Mouse (Mus musculus) gastrocnemius, adult 18-20 months (tissue): ENCODE data around the gene 1700001P01Rik. TPM values are rescaled to one million over a fixed set of nuclear protein-coding genes. Genes with fewer than 3 reads are reported as not detected.
"Not testable (repeated sequence)": the region's sequence is repeated elsewhere in the genome, so short reads cannot be mapped to it uniquely, and the experiment has no call there.

Experiments
- DNase-seq: peaks from one replicate; pipeline ENCODE4 v3.0.0; 2021; ENCODE audit warnings: low spot score
- total RNA-seq, 2 experiments: library from RNA; stranded (reverse); gene quantifications; 2 replicates each; pipeline ENCODE4 v1.2.3; 2021

The 1700001P01Rik gene
- total RNA-seq, 2 experiments from 2014 or later: not detected

DNA sequence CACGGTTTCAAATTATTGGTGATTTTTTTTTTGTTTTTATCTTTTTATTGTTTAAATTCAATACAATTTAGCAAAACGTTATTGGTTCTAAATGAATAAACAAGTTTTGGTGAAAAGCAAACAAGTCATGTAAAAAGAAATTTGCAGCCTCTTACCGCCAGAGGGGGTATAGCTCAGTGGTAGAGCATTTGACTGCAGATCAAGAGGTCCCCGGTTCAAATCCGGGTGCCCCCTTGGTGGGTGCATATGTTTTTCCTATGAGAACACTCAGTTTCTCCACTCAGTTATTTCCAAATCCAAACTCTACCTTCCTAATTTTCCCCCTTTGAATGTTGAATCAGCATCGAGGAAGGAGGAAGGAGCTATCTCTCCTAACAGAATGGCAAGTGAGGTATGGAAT is 21.2 kb upstream of the 1700001P01Rik start:
- peak; percentile 74 for DNase-seq

DNA sequence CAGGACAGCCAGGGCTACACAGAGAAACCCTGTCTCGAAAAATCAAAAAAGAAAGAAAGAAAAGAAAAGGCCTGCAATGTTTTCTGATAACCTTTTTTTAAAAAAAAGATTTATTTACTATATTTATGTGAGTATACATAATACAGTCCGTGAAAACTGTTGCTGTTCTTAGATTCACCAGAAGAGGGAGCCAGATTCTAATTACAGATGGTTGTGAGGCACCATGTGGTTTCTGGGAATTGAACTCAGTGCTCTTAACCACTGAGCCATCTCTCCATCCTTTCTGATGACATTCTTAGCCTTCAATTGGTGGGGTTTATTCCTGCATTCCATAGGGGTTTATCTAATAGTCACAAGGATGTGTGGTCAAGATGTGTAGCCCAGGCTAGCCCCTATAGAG is 17.4 kb upstream of the 1700001P01Rik start:
- peak; percentile 71 for DNase-seq

DNA sequence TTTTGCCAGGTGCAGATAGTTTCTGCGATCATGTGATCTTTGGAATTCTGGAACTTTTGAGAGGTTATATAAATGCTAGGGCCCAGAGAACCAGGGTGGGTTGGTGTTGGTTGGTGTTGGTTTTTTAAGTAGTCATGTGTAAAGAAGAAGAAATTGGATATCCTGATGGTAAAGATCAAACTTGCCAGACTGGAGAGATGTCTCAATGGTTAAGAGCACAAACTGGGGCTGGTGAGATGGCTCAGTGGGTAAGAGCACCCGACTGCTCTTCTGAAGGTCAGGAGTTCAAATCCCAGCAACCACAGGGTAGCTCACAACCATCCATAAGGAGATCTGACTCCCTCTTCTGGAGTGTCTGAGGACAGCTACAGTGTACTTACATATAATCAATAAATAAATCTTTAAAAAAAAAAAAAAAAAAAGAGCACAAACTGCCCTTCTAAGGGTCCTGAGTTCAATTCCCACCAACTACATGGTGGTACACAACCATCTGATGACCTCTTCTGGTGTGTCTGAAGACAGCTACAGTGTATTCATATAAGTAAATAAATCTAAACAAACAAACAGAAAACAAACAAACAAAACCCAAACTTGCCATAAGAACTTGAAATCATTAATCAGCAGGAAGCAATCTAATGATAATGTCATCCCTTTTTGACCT is 15.2 kb upstream of the 1700001P01Rik start:
- DNase-seq: not testable (repeated sequence)

DNA sequence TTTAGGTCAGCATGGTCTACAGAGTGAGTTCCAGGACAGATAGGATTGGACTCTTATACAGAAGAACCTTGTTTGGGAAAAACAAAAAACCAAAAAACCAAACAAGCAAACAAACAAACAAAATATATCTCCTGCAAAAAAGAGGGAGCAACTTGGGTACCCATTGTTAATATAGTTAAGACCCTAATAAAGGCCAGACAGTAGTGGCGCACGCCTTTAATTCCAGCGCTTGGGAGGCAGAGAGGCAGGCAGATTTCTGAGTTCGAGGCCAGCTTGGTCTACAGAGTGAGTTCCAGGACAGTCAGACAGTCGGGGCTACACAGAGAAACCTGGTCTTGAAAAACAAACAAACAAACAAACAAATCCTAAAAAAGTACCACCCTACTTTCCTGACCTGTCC is 14.0 kb upstream of the 1700001P01Rik start:
- DNase-seq: no peak

DNA sequence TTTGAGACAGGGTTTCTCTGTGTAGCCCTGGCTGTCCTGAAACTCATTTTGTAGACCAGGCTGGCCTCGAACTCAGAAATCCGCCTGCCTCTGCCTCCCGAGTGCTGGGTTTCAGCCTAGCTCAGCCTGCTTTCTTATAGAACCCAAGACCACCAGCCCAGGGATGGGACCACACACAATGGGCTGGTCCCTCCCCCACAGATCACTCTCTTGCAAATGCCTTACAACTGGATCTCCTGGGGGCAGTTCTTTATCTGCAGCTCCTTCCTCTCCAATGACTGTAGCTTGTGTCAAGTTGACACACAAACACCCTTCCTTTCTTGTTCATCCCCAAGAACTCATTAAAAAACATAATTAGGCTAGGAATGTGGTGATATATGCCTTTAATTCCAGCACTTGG is 12.2 kb upstream of the 1700001P01Rik start:
- DNase-seq: no peak

DNA sequence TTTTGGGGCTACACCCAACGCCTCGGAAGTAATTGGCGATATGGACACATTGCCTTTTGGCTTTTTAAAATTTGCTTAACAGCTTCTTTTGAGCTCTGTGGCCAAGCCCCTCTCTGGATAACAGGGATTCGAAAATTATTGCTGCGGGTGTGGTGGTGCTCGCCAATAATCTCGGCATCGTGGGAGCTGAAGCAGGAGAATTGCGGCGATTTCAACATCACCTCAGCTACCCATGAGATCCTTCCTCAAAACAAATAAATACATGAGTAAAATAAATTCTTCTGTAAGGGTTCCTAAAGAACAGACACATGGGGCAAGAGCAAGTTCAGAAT is 6.8 kb upstream of the 1700001P01Rik start:
- DNase-seq: no peak

DNA sequence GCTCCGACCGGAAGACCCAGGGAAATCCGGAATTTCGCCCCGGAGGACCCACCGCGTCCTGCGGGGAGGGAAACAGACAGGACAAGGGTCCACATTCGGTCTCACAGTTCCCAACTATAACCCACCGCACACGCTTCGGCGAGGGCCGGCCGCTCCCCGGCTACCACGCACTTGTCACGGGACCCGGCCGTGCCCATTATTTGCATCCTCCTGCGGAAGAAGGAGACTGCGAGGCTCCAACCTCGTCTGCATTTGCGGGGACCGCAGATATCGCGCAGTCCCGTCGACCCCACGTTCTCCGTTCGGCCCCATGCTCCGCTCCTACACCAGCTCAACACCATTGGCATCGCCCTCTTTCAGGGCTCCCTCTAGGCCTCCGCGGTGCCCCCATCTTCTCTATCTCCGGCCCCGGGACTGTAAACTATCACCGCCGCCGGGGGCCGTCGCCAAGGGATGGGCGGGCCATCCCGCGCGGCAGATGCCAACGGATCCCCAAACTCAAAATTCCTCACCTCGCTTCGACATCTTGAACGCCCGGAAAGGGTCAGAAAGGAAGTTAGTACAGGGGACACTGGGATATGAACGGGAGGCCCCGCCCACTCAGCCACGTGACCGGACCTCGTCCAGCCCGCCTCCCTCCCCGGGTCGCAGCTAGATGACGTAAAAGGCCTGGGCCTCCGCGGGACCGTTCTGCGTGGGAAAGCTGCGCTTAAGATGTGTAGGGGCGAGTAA is 6.3 kb upstream of the 1700001P01Rik start, which contains the start of gene Rpl23:
Gene Rpl23 (minus strand): TSS at position 606 of the 732 bp plus-strand sequence.
- peak; percentile 99 for DNase-seq

DNA sequence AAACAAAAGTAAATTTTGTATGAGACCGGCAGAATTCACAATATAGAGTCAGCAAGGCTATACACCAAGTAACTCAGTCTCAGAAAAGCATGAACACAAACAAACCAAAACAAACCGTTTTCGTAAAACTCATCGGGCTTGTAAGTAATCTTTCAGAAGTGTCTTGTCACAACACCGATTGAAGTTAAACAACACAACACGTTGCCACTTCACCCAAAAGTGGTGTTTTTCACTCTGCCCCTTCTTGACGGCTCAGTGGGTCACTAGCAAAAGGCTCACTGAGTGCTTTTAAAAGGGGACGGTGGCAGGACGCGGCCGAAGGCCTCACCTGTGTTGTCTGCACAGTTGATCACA is 5.7 kb upstream of the 1700001P01Rik start:
- DNase-seq: no peak

DNA sequence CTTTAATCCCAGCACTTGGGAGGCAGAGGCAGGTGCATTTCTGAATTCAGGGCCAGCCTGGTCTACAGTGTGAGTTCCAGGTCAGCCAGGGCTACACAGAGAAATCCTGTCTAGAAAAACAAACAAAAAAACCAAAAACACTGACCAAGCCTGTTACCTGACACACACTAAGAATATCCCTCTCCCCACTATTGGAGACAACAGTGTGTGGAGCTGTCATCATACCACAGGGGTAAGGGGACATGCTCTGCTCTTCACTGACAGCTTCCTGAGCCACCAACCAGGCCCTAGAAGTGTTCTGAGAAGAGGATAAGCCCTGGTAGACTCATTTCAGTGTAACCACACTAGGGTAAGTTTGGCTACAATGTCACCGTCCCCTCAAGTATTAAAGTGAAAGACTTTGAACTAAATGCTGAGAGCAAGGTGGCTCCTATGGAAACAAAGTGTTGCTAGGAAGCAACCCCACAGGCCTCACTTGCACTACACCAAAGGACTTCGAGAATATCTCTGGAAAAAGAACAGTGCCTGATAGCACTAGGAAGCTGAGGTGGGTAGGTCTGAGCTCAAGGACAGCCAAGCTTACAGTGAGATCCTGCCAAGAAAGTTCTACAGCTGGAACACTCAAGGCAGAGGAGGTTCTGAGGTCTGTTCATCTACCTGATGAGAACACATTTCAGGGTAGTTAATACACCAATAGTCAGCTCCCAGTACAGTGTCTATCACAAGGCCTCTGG is 4.4 kb upstream of the 1700001P01Rik start:
- DNase-seq: no peak

DNA sequence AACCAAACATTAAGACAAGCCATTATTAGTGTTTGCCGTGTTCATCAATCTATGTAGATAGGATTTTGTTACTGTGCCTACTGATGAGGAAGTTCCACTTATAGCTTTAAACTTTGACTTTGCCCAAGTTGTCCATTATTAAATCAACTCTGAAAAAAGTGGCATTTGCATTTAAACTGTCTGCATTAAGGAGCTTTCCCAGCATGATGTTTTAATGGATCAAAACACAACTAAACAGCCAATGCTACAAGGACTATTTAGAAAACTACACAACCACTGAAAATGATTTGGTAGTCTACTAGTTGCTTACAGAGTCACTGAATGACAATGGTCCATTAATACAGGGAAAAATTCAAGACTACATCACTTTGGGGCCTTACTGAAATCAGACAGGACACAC is 3.2 kb upstream of the 1700001P01Rik start:
- no peak for DNase-seq

DNA sequence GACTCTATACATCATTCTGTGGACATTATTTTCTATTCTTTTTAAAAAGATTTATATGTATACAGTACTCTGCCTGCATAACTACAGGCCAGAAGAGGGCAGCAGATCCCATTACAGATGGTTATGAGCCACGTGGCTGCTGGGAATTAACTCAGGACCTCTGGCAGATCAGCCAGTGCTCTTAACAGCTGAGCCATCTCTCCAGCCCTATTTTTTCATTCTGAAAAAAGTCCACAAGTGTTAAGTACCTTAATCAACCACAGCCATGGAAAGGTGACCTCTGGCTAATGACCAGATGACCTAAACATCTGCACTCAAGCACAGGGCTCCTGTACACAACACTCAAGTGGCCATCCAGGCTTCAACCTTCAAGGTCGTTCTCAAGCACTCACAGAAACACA is 1.4 kb upstream of the 1700001P01Rik start:
- DNase-seq: no peak

DNA sequence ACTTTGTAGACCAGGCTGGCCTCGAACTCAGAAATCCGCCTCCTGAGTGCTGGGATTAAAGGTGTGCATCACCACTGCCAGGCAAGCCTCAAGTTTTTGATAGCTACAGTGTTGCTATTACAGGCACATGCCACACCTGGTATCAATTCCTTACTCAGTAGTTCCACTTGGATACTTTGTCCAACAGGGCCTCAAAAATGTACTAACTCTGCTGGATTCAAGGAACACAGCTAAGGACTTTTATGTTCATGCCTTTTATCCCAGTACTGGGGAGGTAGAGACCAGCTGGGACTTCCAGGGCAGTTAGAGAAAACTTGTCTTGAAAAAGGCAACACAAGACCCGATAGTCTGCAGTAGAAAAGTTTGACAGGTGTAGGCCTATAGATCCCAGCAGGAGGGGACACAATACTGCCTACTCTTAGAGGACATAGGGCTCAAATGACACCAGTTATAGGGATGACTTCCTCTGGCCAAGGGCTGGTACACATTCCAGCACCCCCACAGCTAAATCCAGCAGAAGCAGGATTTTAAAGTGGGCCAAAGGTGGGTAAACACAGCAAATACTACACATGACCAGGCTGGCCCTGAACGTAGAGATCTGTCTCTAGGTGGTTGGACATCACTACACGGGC is 895 bp upstream of the 1700001P01Rik start:
- no peak for DNase-seq

DNA sequence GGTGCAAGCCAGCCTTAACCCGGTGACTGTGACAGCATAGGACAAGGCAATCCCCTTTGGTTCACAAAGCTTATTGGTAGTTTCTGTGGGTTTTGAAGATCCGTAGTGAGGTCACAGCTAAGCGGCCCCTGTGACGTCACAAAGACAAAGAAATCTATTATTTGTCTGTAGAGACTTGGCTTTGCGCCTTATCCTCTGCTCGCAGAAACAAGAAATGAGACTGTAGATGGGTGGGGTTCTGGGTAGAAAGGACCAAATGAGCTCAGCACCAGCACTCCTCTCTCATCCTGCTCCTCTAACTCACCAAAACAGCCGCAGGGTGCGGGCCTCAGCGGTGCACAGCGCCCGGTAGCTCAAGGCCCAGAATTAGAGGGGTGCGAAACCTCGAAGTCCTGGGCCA is 532 bp downstream of the 1700001P01Rik start:
- DNase-seq: no peak

DNA sequence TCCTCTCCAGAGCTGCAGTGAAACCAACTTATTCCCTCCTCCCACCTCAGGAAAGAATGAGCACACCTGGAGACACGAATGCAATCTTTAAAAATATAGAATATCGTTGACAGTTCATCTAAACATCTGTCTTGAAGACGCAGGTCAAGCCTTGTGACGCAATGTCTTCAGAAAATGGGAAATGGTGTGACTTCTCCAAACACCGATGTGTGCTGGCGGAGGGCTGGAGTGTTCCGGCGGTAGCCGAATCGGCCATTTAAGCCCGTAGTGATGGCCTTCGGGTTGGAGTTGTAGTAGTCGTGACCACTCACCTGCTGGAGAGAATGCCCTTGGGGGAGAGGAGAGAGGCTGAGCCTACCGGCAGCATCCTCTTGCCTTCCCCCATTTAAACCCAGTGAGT is 4.3 kb downstream of the 1700001P01Rik start:
- no peak for DNase-seq

DNA sequence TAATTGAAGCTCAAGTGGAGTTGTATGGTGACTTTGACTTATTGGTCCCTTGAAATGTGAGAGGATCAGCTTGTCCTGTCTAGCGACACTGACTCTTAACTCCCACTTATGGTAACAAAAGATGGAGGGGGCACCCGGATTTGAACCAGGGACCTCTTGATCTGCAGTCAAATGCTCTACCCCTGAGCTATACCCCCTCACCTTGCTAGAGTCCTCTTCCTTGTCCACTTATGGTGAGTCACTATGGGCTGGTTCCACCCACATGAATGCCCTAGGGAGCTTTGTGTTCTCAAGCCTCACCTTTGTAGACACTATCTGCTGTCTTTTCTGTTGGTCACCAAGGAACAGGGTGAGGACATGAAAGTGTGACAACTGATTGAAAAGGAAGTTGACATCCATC is 6.0 kb downstream of the 1700001P01Rik start:
- DNase-seq: peak; percentile 19

DNA sequence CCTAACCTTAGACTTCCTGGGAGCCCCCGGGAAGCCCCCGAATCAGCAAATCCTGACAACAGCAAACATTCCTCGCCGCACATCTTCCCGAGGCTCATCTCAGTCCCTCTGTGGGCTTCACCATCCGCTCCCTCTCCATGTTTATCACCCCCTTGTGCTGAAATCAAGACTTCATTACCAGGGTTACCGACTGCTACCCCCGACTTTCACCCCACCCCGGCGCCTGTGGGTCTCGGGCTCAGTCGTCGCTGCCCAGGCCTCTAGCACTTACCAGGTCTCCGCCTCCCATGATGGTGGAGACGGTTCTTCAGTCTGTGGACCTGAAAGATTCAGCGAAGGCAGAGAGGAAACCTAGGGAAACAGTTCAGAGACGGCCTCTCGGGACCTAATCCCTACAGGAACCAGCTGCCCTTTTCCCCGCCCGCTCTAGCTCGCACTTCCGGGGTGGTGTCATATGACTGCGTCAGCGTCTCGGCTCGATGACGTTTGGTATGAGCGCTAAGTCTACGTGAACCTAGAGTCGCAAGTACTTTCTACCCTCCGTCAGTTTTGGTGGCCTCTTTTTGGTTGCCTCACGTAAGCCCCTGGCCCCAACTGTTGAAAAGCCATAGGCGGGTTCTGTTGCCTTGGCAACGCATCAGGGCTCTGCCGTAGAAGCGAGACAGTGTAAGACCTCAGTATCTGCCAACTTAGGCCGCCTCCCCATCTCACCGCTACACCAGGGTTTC is 9.4 kb downstream of the 1700001P01Rik start, which contains the start of gene Cwc25:
Gene Cwc25 (minus strand): TSS at position 403 of the 728 bp plus-strand sequence.
- peak; percentile 96 for DNase-seq

DNA sequence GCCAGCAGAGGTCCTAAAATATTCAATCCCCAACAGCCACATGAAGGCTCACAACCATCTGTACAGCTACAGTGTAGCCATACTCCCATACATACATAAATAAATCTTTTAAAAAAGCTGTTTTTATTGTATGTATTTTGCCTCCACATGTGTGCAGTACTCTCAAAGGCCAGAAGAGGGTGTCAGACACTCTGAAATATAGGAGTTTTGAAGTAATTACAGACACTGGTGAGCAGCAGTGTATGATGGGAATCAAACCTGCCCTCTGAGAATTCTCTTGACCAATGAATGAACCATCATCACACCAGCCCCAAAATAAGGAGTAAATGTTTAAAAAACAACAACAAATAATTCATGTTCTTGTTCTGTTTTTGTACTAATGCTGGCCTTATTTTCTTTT is 14.1 kb downstream of the 1700001P01Rik start:
- no peak for DNase-seq

DNA sequence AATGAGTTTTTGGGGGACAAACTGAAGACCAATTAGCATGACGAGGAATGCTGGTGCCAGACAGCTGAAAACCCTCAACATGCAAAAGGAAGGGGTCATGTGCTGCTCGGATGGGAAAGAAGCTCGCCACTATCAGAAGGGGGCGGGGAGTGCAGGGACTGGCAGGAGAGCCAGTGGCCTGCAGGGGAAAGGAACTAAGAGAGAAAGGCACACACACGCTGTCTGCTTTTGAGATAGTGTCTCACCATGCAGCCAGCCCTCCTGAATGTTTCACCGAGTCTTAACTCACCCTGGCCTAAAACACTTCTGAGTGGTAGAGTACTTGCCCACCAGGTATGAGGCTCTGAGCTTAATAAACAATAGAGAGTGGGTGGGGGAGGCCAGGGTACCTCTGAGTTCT is 16.8 kb downstream of the 1700001P01Rik start:
- no peak for DNase-seq

DNA sequence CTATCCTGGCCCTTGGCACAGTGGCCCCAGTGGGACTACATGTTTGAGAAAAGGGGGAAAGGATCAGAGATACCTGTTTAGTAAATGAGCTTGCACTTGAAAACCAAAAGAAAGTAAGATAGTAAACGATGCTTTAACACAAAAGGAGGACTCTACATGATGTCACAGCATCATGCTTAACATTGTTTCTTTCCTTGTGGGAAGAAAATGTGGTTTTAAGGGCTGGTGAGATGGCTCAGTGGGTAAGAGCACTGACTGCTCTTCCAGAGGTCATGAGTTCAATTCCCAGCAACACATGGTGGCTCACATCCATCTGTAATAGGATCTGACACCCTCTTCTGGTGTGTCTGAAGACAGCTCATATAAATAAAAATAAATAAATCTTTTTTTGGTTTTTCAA is 17.6 kb downstream of the 1700001P01Rik start:
- no peak for DNase-seq

DNA sequence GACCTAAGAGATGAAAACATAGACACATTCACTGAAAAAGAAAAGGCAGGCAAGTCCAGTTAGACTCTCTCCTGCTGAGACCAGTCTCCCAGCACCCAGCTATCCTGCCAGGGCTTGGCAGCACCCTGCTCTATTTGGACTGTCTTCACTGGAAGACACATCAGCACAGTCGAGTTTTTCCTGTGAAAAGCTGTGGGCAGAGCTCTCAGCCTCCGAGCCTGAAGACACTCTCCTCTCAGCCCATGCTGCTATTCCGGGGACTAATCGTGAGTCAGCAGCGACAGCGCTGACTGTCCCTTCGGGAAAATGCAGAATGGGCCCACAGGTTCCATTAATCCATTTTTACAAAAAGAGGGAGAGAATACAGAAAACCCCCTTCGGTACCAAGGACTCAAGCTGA is 22.4 kb downstream of the 1700001P01Rik start:
- no peak for DNase-seq

DNA sequence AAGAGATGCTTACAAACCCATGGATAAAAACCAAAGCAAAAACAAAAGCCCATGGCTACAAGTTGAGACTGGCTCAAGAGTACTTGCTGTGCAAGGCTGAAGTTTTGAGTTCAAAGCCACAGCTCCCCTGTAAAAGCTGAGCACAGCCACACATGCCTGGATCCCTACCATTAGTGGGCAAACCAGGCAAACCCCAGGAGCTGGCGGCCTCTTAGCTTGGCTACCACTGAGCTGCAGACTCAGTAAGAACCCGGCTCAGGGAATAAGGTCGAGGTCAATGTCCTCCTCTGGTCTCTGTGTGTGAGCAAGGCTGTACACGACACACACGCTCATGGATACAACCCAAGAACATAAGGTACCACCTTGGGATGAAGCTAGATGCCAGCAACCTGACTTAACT is 27.2 kb downstream of the 1700001P01Rik start:
- DNase-seq: no peak
